Mouse (Mus musculus): ENCODE results near the gene Cdk14.

GRCm38 (mm10) chr5:5041480-5041879, 378.6 kb downstream of the Cdk14 start:
- TF ChIP-seq CTCF (conservative IDR thresholded peaks at IDR 0.05; ENCODE audit: insufficient read depth, insufficient read length, low read depth, low read length) (no peak), POLR2A (IDR thresholded peaks at IDR 0.05; ENCODE audit: low read depth, low read length) (no peak)

Data from kidney, adult 2 months (tissue).